Mouse (Mus musculus): Measurements from ENCODE around the gene Arhgap30.

DNA sequence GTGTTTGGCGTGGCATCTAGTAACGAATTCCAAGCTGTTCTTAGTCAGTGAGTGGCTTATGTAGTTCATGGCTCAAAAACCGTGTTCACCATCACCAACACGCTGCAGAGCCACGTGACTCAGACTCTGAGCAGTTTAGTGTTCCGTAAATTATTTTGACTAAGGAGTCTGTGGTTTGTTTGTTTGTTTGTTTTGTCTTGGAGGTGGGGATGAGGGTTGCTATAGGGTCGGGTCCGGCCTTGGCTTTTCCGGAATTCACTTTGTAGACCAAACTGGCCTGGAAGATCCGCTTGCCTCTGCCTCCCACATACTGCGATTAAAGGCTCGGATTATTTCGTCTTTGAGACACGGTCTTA lies 42.7 kb upstream of the Arhgap30 start:
- no peak for TF ChIP-seq GATA1 (IDR thresholded peaks at IDR 0.05; ENCODE audit: borderline replicate concordance, low read length)
- TF ChIP-seq FLI1 (IDR thresholded peaks at IDR 0.05; ENCODE audit: low read length), result no peak

All from megakaryocyte, embryonic 14.5 days (primary cell).